Mouse (Mus musculus) kidney, postnatal 0 days (tissue): ENCODE results near the gene Cd2ap. TPM values are rescaled to one million over a fixed set of nuclear protein-coding genes. Genes with fewer than 3 reads are reported as not detected.
A peak's percentile ranks its signal among the peaks of the same experiment; 100 is the strongest.

ENCODE experiments used
- ATAC-seq: fragments of 200-750 bp; cut with Nextera tagmentation; replicated peaks from 2 replicates; pipeline ENCODE4 v1.8.0; 2017; ENCODE audit warnings: low read depth, moderate number of reproducible peaks, moderate TSS enrichment, moderate library complexity; ENCODE audit not compliant: low FRiP score
- DNase-seq: peaks from one replicate; pipeline ENCODE4 v3.0.0-alpha.2; 2016; ENCODE audit warnings: low spot score
- H3K27ac ChIP-seq: fragments of 300-500 bp; sonication (generic); 2 replicates; pipeline ENCODE4 v1.5.1; 2014; ENCODE audit warnings: mild to moderate bottlenecking
- H3K27me3 ChIP-seq: fragments of 300-500 bp; sonication (generic); 2 replicates; pipeline ENCODE4 v1.6.1; 2014; ENCODE audit warnings: low read length, mixed read lengths; ENCODE audit not compliant: insufficient read depth
- H3K36me3 ChIP-seq: fragments of 300-500 bp; sonication (generic); 2 replicates; pipeline ENCODE4 v1.6.1; 2014; ENCODE audit warnings: low read length, mixed read lengths; ENCODE audit not compliant: insufficient read depth
- H3K4me1 ChIP-seq: fragments of 300-500 bp; sonication (generic); replicated peaks from 2 replicates; pipeline ENCODE4 v1.6.1; 2014; ENCODE audit warnings: antibody characterized with exemption, low read length, mixed read lengths; ENCODE audit not compliant: insufficient read depth
- H3K4me2 ChIP-seq: fragments of 300-500 bp; sonication (generic); 2 replicates; pipeline ENCODE4 v1.6.1; 2014; ENCODE audit warnings: mild to moderate bottlenecking, low read length, moderate library complexity, mixed read lengths
- H3K4me3 ChIP-seq: fragments of 300-500 bp; sonication (generic); replicated peaks from 2 replicates; pipeline ENCODE4 v1.5.1; 2014; ENCODE audit warnings: low read depth, low read length
- H3K9ac ChIP-seq: fragments of 300-500 bp; sonication (generic); 2 replicates; pipeline ENCODE4 v1.6.1; 2014; ENCODE audit warnings: low read depth, low read length
- H3K9me3 ChIP-seq: fragments of 300-500 bp; sonication (generic); replicated peaks from 2 replicates; pipeline ENCODE4 v1.6.1; 2016; ENCODE audit warnings: low read length, inconsistent platforms, mixed read lengths
- CTCF ChIP-seq: IDR thresholded peaks from 2 replicates; pipeline ENCODE4 v1.5.1; 2016; ENCODE audit warnings: antibody characterized with exemption, low read depth, mild to moderate bottlenecking, moderate library complexity
- WGBS: fragments of 180-500 bp; shearing (Covaris S2); extraction: QIAGEN DNeasy Blood & Tissue Kit; methylation state at CpG from one replicate; pipeline ENCODE4 v1.1.7; 2014; 5-methylcytosine and 5-hydroxymethylcytosine counted together
- polyA plus RNA-seq: library from polyadenylated mRNA; unstranded; fragments of >200 nt; fragmentation: Nextera tagmentation; extraction: Ambion mirVana; gene quantifications from 2 replicates; pipeline ENCODE4 v1.2.1, GENCODE M21; 2015

Cd2ap gene
- 37.7 and 39.2 TPM in 2 replicates for polyA plus RNA-seq

DNA sequence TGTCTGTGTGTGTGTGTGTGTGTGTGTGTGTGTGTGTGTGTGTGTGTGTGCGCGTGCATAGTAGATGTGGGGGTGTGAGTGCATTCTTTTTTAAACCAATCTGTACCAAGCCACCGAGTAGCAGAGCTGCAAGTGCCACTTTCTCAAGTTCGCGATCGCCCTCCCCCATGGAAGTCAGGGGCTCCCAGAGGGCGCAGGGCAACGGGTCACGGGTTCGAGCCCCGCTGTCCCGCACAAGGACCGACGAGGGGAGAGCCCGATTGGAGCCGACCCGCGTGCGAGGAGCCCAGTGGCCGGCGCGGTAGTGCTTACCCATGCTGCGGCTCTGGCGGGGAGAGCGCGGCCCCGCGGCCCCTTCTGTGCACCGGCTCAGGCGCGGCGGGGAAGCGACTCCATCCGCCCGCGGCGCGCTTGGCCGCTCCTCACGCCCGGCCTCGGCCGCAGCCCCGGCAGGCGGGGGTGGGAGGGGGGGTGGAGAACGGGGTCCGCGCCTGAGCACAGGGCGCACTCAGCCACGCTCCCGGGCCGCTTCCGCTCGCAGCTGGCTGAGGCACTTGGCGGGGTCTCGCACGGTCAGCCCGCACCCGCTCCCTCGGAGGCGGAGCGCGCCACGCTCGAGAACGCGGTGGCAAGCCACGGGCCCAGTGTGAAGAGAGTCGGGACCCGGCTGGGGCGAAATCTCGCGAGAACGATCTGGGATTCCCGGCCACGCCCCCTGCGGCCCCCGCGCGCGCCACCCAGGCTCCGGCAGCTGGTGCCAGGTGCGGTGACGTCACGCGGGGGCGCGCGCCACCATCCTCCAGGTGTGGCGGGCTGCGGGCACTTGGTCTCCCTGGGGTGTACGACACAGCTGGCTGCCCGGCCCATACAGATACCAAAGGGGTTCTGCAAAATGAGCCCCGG lies at the start of gene Cd2ap:
Cd2ap (minus strand) TSS at position 665 of the 903 bp plus-strand sequence.
- Histone ChIP-seq H3K27me3 (no peaks in the 10 kb centered on the region), H3K9ac (peak within 1 kb of the TSS; percentile 96), H3K36me3 (no peaks in the 10 kb centered on the region), H3K4me1 (no peaks in the 10 kb centered on the region), H3K4me3 (peak within 1 kb of the TSS; percentile 79), H3K9me3 (no peaks in the 10 kb centered on the region), H3K4me2 (peak within 1 kb of the TSS; percentile 65), H3K27ac (peak within 1 kb of the TSS; percentile 98)
- peak; percentile 95 for DNase-seq
- no peak for TF ChIP-seq CTCF
- 2% methylated on average over 92 of the region's 94 CpGs for WGBS
- peak; percentile 96 for ATAC-seq

- 79% methylated on average over 5 of the region's 5 CpGs for WGBS
Observed at GRCm38 (mm10) chr17:42924731-42925130, 48.3 kb upstream of the Cd2ap start.

DNA sequence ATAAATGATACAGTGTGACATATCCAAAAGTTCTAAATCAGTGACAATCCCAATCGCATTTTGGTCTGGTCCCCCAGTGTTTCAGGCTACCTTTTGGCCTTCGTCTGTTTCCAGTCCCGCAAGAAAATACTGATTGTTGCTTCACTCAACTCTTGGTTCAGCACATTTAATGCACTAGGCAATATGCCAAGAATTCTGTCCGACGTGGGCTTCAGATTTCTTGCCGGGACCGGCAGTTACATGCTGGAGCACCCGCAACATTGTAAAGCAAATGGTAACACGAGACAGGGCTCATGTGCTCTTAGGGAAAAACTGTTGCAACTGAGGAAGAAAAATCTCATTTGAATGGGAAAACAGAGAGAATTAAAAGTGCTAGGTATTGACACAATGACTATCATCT lies 42.3 kb upstream of the Cd2ap start:
- Histone ChIP-seq H3K27ac (no peak overlapping the region), H3K9me3 (no peaks in the 10 kb centered on the region), H3K9ac (no peak overlapping the region), H3K4me3 (no peak overlapping the region), H3K27me3 (no peaks in the 10 kb centered on the region), H3K4me1 (no peaks in the 10 kb centered on the region), H3K4me2 (no peak overlapping the region), H3K36me3 (no peaks in the 10 kb centered on the region)
- ATAC-seq: no peak
- no peak for DNase-seq
- no peak for TF ChIP-seq CTCF
- 30% methylated on average over 9 of the region's 9 CpGs for WGBS

More at GRCm38 (mm10) chr17:42924731-42925130, 48.3 kb upstream of the Cd2ap start:
- no peak for ATAC-seq
- Histone ChIP-seq H3K4me3 (no peak overlapping the region), H3K9me3 (no peaks in the 10 kb centered on the region), H3K27ac (no peak overlapping the region), H3K36me3 (no peaks in the 10 kb centered on the region), H3K4me2 (no peak overlapping the region), H3K27me3 (no peaks in the 10 kb centered on the region), H3K9ac (no peak overlapping the region), H3K4me1 (no peaks in the 10 kb centered on the region)
- no peak for TF ChIP-seq CTCF
- no peak for DNase-seq

DNA sequence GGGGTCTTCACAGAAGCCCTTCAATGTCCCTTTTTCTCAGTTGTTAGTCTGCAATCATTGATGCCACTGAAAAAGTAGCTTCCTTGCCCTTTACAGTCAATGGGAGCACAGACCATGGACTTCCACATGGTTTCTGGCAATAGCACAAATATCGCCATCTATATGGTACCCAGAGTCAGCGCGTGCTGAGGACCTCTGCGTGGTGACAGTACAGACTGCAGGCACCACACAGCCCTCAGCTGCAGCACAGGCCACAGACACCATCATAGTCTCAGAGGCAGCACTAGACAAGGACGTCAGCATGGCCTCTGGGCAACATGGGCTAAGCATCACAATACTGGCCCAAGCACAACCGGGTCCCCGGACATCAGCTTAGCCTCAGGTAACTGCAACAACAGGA lies 38.3 kb upstream of the Cd2ap start:
- 90% methylated on average over 7 of the region's 7 CpGs for WGBS
- H3K36me3 ChIP-seq: no peaks in the 10 kb centered on the region
- H3K4me3 ChIP-seq: no peak overlapping the region
- DNase-seq (no peak), ATAC-seq (no peak)
- no peak overlapping the region for H3K9ac ChIP-seq
- TF ChIP-seq CTCF: 0 out of 2 replicates have a peak, but pooled peaks have one; percentile 4
- no peaks in the 10 kb centered on the region for H3K9me3 ChIP-seq
- peaks cover 10% of the 10 kb centered on the region; the same call in 1 of the 2 replicates for H3K4me1 ChIP-seq
- no peaks in the 10 kb centered on the region for H3K27me3 ChIP-seq
- no peak overlapping the region for H3K27ac ChIP-seq
- no peak overlapping the region for H3K4me2 ChIP-seq

DNA sequence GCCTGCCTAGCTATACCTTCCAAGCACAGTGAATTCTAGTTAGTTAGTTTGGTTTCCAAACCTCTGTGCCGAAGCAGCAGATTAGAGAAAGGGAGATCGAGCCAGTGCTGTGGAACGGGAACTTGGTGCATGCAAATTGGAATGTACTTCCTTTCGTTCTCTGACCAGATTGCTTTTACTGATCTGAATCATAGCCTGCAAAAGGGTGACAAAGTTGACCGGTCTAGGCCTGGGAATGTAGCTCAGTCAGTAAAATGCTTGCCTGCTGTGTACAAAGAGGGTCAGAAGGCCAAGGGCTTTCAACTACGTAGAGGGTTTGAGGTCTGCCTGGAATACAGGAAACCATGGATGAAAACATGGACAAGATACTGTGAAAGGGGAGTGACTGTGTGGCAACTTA lies 35.7 kb upstream of the Cd2ap start:
- no peak for ATAC-seq
- H3K27ac ChIP-seq: peak overlapping the region; percentile 44; the same call in 1 of the 2 replicates
- no peaks in the 10 kb centered on the region for H3K27me3 ChIP-seq
- H3K9ac ChIP-seq: no peak overlapping the region
- no peaks in the 10 kb centered on the region for H3K9me3 ChIP-seq
- no peaks in the 10 kb centered on the region for H3K36me3 ChIP-seq
- no peak overlapping the region for H3K4me3 ChIP-seq
- DNase-seq: no peak
- H3K4me1 ChIP-seq: peaks cover 10% of the 10 kb centered on the region; the same call in 1 of the 2 replicates
- H3K4me2 ChIP-seq: no peak overlapping the region
- TF ChIP-seq CTCF: no peak
- WGBS: 43% methylated on average over 6 of the region's 6 CpGs

DNA sequence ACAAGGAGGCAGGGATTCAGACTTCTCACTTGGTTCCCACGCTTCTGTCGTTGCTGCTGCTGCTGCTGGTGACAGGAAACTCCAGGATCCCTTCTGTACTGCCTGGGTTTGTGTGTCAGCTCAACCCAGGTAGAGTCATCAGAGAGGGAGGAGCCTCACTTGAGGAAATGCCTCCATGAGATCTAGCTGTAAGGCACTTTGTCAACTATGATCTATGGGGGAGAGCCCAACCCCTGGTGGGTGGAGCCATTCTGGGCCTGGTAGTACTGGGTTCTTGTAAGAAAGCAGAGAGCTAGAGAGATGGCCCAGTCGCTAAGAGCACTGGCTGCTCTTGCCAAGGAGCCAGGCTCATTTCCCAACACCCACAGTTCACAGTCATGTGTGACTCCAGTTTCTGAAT lies 34.0 kb upstream of the Cd2ap start:
- peak overlapping the region; percentile 36; the same call in 1 of the 2 replicates for H3K27ac ChIP-seq
- no peaks in the 10 kb centered on the region for H3K36me3 ChIP-seq
- no peaks in the 10 kb centered on the region for H3K9me3 ChIP-seq

More for the DNA sequence above, 34.0 kb upstream of the Cd2ap start:
- H3K4me1 ChIP-seq: peaks cover 10% of the 10 kb centered on the region; the same call in 1 of the 2 replicates
- H3K9ac ChIP-seq: no peak overlapping the region
- TF ChIP-seq CTCF: no peak
- no peak overlapping the region for H3K4me2 ChIP-seq
- DNase-seq (no peak), ATAC-seq (no peak)
- H3K27me3 ChIP-seq: no peaks in the 10 kb centered on the region
- no peak overlapping the region for H3K4me3 ChIP-seq
- 67% methylated on average over 3 of the region's 3 CpGs for WGBS
